Mouse (Mus musculus): ENCODE measurements around the gene Ccnyl1.

DNA sequence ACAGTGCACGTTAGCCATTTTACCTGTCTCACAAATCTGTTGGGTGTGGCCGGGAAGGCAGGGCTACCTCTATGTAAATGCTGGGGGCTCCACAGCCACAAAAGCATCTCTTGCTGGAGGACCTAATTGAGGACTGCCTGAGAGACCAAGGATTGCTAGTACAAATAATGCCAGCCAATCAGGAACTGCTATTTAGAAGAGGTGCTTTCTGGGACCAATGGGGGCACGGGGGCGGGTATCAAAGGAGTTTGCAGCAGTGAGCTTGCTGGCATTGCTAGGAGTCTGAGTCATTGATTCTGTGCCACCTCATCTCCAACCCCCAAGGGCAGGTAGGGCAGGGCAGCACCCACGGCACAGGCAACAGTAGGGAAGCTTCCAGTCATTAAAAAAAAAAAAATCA is 16.3 kb upstream of the Ccnyl1 start:
- TF ChIP-seq CTCF (IDR thresholded peaks at IDR 0.05) (no peak), EP300 (IDR thresholded peaks at IDR 0.05) (no peak)

Measured in lung, postnatal 0 days (tissue).